Mouse (Mus musculus) C2C12 (cell line): Measurements from ENCODE around the gene Epx. TPM values are rescaled to one million over a fixed set of nuclear protein-coding genes. Genes with fewer than 3 reads are reported as not detected.

Source experiments
- H3K27me3 ChIP-seq: one replicate; pipeline ENCODE4 v1.6.1; 2011; ENCODE audit not compliant: control insufficient read depth, insufficient read depth, insufficient read length
- H3K36me3 ChIP-seq: one replicate; pipeline ENCODE4 v1.6.1; 2011; ENCODE audit not compliant: control insufficient read depth, insufficient read depth
- H3K4me3 ChIP-seq: one replicate; pipeline ENCODE4 v1.5.1; 2011; ENCODE audit warnings: mild to moderate bottlenecking, control low read depth; ENCODE audit not compliant: poor library complexity, insufficient read depth, severe bottlenecking
- H3K79me2 ChIP-seq: one replicate; pipeline ENCODE4 v1.6.1; 2011; ENCODE audit not compliant: control insufficient read depth, insufficient read depth
- H3K79me3 ChIP-seq: one replicate; pipeline ENCODE4 v1.6.1; 2011; ENCODE audit warnings: low read depth, control low read depth
- H3ac ChIP-seq: one replicate; pipeline ENCODE3; 2011; ENCODE audit warnings: low read depth; ENCODE audit not compliant: control insufficient read depth, insufficient read length
- CEBPB ChIP-seq: IDR thresholded peaks from one replicate; pipeline ENCODE4 v1.6.1; 2011; ENCODE audit warnings: low read depth, mild to moderate bottlenecking, control low read depth, moderate library complexity
- CTCF ChIP-seq: IDR thresholded peaks from one replicate; pipeline ENCODE4 v1.5.1; 2011; ENCODE audit not compliant: control insufficient read depth, insufficient read depth, insufficient read length
- FOSL1 ChIP-seq: IDR thresholded peaks from one replicate; pipeline ENCODE4 v1.8.0; 2011; ENCODE audit warnings: mild to moderate bottlenecking, low read length; ENCODE audit not compliant: poor library complexity, insufficient read depth, severe bottlenecking
- MAX ChIP-seq: IDR thresholded peaks from one replicate; pipeline ENCODE4 v1.6.1; 2011; ENCODE audit warnings: mild to moderate bottlenecking, control low read depth
- MYOD1 ChIP-seq: IDR thresholded peaks from one replicate; pipeline ENCODE4 v1.6.1; 2011; ENCODE audit warnings: low read depth; ENCODE audit not compliant: control insufficient read depth, insufficient read length
- MYOG ChIP-seq: IDR thresholded peaks from one replicate; pipeline ENCODE4 v1.6.1; 2011; ENCODE audit not compliant: control insufficient read depth, insufficient read length; ENCODE audit errors: extremely low read depth
- USF1 ChIP-seq: IDR thresholded peaks from one replicate; pipeline ENCODE4 v1.6.1; 2011; ENCODE audit warnings: low read depth, mild to moderate bottlenecking, control low read depth, moderate library complexity
- polyA plus RNA-seq: library from polyadenylated mRNA; unstranded; fragments of >200 nt; fragmentation: generic; extraction: Trizol; gene quantifications from one replicate; pipeline ENCODE4 v1.2.1, GENCODE M21; 2012; ENCODE audit warnings: missing spikeins

Gene Epx
- polyA plus RNA-seq, 1 experiment: not detected

- Histone ChIP-seq H3K36me3 (no peaks in the 10 kb centered on the region), H3K79me2 (no peaks in the 10 kb centered on the region), H3ac (no peak overlapping the region), H3K27me3 (peaks cover 27% of the 10 kb centered on the region), H3K4me3 (no peak overlapping the region), H3K79me3 (no peaks in the 10 kb centered on the region)
- TF ChIP-seq CEBPB: no peak
- TF ChIP-seq USF1: no peak
- no peak for TF ChIP-seq MAX
- no peak for TF ChIP-seq CTCF
- no peak for TF ChIP-seq MYOD1
- no peak for TF ChIP-seq FOSL1
- TF ChIP-seq MYOG: no peak
These were observed 34.7 kb downstream of the Epx start for GRCm38 (mm10) chr11:87840676-87841075.

DNA sequence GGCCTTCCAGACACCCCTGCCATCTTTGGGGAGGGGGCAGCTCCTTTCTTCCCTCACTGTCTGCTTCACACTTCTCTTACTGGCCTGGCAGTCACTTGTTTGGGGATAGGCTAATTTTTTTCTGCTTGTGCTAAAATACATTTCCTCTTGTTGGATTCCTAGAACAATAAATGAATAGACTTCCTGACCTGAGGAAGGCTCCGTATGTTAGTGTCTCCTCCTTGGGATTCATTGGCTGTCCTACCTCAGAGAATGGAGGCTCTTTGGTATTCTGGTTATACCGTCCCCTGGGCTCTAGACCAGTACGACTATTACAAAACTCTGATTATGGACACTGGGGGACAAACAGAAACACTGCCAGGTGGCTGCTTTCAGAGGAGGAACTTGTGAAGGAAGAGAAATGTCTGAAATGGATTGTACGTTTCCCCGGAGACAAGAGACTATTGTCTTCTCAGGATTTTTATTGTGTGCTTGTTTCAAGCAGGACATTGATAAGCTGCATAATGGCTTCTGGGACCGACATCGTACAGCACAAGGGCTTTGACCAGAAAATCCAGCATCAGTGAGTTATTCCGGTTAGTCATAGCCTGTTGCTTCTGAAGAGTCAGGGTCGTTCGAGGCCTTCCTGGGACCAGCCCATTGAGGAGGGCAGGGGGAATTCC lies 47.0 kb downstream of the Epx start, which contains the start of gene Lpo:
Lpo (minus strand) TSS at position 51 of the 662 bp plus-strand sequence.
- Histone ChIP-seq H3K27me3 (peaks cover 62% of the 10 kb centered on the region), H3K36me3 (no peaks in the 10 kb centered on the region), H3K4me3 (no peak within 1 kb of the TSS), H3K79me3 (no peaks in the 10 kb centered on the region), H3K79me2 (no peaks in the 10 kb centered on the region), H3ac (no peak within 1 kb of the TSS)
- no peak for TF ChIP-seq FOSL1

- H3K27me3 ChIP-seq: peaks cover 76% of the 10 kb centered on the region
- TF ChIP-seq MYOG (no peak), MAX (no peak), CTCF (no peak), MYOD1 (no peak), CEBPB (no peak), USF1 (no peak), FOSL1 (no peak)
- H3ac ChIP-seq: no peak overlapping the region
- H3K79me2 ChIP-seq: no peaks in the 10 kb centered on the region
- H3K4me3 ChIP-seq: no peak overlapping the region
- no peaks in the 10 kb centered on the region for H3K79me3 ChIP-seq
- no peaks in the 10 kb centered on the region for H3K36me3 ChIP-seq
These were observed 53.8 kb downstream of the Epx start for GRCm38 (mm10) chr11:87821502-87821901.

DNA sequence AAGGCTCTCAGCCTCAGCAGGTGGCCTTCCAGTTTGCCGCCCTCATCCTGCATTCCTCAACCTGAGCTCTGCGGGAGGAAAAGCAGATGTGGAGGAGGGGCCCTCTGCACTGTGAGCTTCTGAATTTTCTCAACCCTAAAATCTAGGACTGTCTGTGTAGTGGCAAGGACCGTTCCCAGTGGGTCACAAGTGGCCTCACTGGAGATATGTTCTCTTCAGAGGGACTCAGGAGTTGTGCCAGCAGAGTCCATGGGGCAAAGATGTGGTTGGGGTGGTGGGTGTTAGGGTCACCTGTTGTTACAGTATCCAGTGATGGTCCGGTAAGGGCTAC lies 57.9 kb downstream of the Epx start:
- Histone ChIP-seq H3K4me3 (no peak overlapping the region), H3K27me3 (peaks cover 66% of the 10 kb centered on the region), H3K79me2 (no peaks in the 10 kb centered on the region), H3K79me3 (no peaks in the 10 kb centered on the region), H3ac (peak overlapping the region; percentile 5), H3K36me3 (no peaks in the 10 kb centered on the region)
- TF ChIP-seq MYOD1 (no peak), CTCF (no peak), USF1 (no peak)

DNA sequence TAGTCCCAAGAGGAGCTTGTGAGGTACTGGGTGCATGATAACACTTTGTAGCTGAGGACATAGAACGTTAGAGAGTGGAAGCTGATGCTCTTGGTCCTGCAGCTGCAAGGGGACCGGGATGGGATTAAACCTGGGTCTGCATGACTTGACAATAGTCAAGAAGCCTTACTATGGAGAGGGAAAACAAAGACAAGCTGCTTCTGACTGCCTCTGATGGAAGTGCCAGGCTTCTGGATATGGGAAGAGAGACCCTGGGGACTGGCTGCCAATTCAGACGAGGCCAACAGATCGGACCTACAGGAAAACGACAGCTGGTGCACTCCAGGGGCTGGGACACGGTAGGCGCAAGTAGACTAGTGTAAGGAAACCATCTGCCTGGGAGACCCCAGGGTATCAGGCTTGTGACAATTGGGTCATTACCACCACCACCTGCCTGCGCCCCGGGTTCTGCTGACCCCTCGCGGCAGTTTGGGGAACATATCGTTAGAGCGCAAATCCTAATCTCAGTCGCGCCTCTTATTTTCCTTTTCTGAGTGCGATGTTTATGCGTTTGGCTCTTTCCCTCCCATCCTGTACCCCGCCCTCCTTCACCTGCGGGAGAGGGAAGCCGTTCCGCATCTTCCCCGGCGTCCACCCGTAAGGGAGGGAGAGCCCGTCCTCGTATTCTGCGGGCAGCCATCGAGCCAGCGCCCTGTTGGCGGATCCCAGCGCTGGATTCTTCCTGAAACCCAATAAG lies 58.5 kb downstream of the Epx start:
- peak; percentile 47 for TF ChIP-seq CTCF
- TF ChIP-seq MYOG: no peak
- no peak overlapping the region for H3K4me3 ChIP-seq
- no peaks in the 10 kb centered on the region for H3K79me2 ChIP-seq
- H3K27me3 ChIP-seq: peaks cover 61% of the 10 kb centered on the region
- peak overlapping the region; percentile 5 for H3ac ChIP-seq
- H3K36me3 ChIP-seq: no peaks in the 10 kb centered on the region
- H3K79me3 ChIP-seq: no peaks in the 10 kb centered on the region

GRCm38 (mm10) chr11:87814831-87815230 lies 60.5 kb downstream of the Epx start:
- no peak overlapping the region for H3ac ChIP-seq
- no peaks in the 10 kb centered on the region for H3K36me3 ChIP-seq
- H3K4me3 ChIP-seq: no peak overlapping the region
- H3K27me3 ChIP-seq: peaks cover 55% of the 10 kb centered on the region
- no peaks in the 10 kb centered on the region for H3K79me2 ChIP-seq
- H3K79me3 ChIP-seq: no peaks in the 10 kb centered on the region
- TF ChIP-seq FOSL1 (no peak), MYOD1 (no peak), MYOG (no peak), USF1 (no peak), CEBPB (no peak), CTCF (no peak)

Other genes with a start within 250 kb of the Epx start
- not detected for gene Rnf43, start 212.8 kb downstream of the Epx start, polyA plus RNA-seq
- gene Supt4a, start 138.0 kb downstream of the Epx start, polyA plus RNA-seq: 214 TPM
- gene Tspoap1, start 115.0 kb downstream of the Epx start, polyA plus RNA-seq: not detected
- not detected for gene Mpo, start 82.0 kb downstream of the Epx start, polyA plus RNA-seq
- gene Lpo, start 47.2 kb downstream of the Epx start, polyA plus RNA-seq: not detected
- 5.8 TPM for gene Mks1, start 22.3 kb downstream of the Epx start, polyA plus RNA-seq
- gene Olfr462, start 16.7 kb upstream of the Epx start, polyA plus RNA-seq: not detected
- not detected for gene Olfr463, start 21.9 kb upstream of the Epx start, polyA plus RNA-seq
- not detected for gene Olfr464, start 45.4 kb upstream of the Epx start, polyA plus RNA-seq
- 75.1 TPM for gene Dynll2, start 112.0 kb upstream of the Epx start, polyA plus RNA-seq
- 143 TPM for gene Srsf1, start 171.8 kb upstream of the Epx start, polyA plus RNA-seq
- gene Vezf1, start 192.7 kb upstream of the Epx start, polyA plus RNA-seq: 13.3 TPM
- 16.2 TPM for gene Cuedc1, start 222.5 kb upstream of the Epx start, polyA plus RNA-seq